Mouse (Mus musculus) MEL (cell line): ENCODE measurements around the gene Tex22.

ENCODE experiments used
- CHD2 ChIP-seq: IDR thresholded peaks from 2 replicates; pipeline ENCODE4 v1.6.1; 2011; ENCODE audit warnings: low read length, improper control_type of control experiment
- CTCF ChIP-seq, 3 experiments: IDR thresholded peaks in 2 of 3; conservative IDR thresholded peaks in 1 of 3; 2 replicates each; pipeline ENCODE4 v1.5.1; 2011 to 2012; ENCODE audit warnings: low read length in 3 of 3, low read depth in 2 of 3, mild to moderate bottlenecking in 2 of 3, improper control_type of control experiment in 1 of 3, inconsistent platforms in 1 of 3, mixed read lengths in 1 of 3, moderate library complexity in 1 of 3; ENCODE audit not compliant: control insufficient read depth in 1 of 3, insufficient read depth in 1 of 3, poor library complexity in 1 of 3, severe bottlenecking in 1 of 3
- EP300 ChIP-seq, 2 experiments: IDR thresholded peaks; 2 replicates each; pipeline ENCODE4 v1.6.1; 2011; ENCODE audit warnings: improper control_type of control experiment in 2 of 2, low read length in 2 of 2, low read depth in 1 of 2, mild to moderate bottlenecking in 1 of 2
- ETS1 ChIP-seq: IDR thresholded peaks from 2 replicates; pipeline ENCODE4 v1.6.1; 2012; ENCODE audit warnings: low read depth, mild to moderate bottlenecking, inconsistent platforms, low read length, improper control_type of control experiment, moderate library complexity
- MYB ChIP-seq: IDR thresholded peaks from 2 replicates; pipeline ENCODE4 v1.6.1; 2011; ENCODE audit warnings: mild to moderate bottlenecking, low read depth, low read length, improper control_type of control experiment
- POLR2AphosphoS5 ChIP-seq: IDR thresholded peaks from 2 replicates; pipeline ENCODE4 v1.6.1; 2012; ENCODE audit warnings: low read depth, borderline replicate concordance, mild to moderate bottlenecking, inconsistent platforms, low read length, moderate library complexity, mixed read lengths

DNA sequence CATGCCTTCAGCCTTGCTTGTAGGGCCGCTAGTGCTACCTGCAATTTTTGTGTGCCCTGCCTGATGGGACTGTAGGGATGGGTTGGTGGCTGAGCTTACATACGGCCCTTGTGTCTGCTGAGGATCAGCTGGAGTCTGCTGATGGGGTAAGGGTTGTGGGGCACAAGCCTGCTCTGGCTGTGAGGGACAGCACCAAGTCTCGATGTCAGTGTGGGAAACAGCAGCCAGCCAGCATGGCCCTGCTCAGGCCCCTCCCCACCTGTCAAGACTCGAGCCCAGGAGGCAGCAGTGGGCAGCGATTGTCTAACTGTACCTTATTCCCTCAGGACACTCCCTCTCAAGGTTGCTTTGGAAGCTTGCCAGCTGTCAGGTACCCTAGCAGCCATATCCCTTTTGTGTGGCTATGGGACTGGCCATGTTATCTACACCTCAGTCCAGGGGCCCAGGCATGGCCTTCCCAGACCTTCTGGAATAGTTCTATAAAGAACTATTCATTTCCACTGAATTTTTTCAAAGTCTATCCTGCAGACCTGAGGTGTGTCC is 59.6 kb downstream of the Tex22 start:
- no peak for TF ChIP-seq CTCF (IDR thresholded peaks at IDR 0.05 in 2 of 3, conservative IDR thresholded peaks at IDR 0.05 in 1 of 3; ENCODE audit: control insufficient read depth in 1 of 3, insufficient read depth in 1 of 3, low read depth in 2 of 3, low read length in 3 of 3, poor library complexity in 1 of 3, severe bottlenecking in 1 of 3)
- no peak; the same call in 1 of the 2 replicates for TF ChIP-seq POLR2AphosphoS5
- no peak for TF ChIP-seq EP300 (IDR thresholded peaks at IDR 0.05; ENCODE audit: low read depth in 1 of 2, low read length in 2 of 2)
- TF ChIP-seq MYB: no peak
- TF ChIP-seq ETS1: no peak
- no peak for TF ChIP-seq CHD2
